Mouse (Mus musculus) adrenal gland, postnatal 25 days (tissue): Measurements from ENCODE around the gene Plet1. TPM values are rescaled to one million over a fixed set of nuclear protein-coding genes. Genes with fewer than 3 reads are reported as not detected.

Experiments used
- DNase-seq: peaks from one replicate; pipeline ENCODE4 v3.0.0; 2021; ENCODE audit warnings: mixed read lengths
- long read RNA-seq: library from polyadenylated mRNA; stranded (forward); transcript quantifications from one replicate; pipeline ENCODE4 v2.0.0, GENCODE M21; 2021
- total RNA-seq: library from RNA; stranded (reverse); gene quantifications from 2 replicates; pipeline ENCODE4 v1.2.3, GENCODE M21; 2021

Gene Plet1
- total RNA-seq: 0.18 TPM in 1 of 2 replicates, not detected in the other
- long read RNA-seq, partial matches to known transcripts: 1 of 3 reads
- long read RNA-seq, other reads (novel, unspliced or antisense): 1 of 3 reads

DNA sequence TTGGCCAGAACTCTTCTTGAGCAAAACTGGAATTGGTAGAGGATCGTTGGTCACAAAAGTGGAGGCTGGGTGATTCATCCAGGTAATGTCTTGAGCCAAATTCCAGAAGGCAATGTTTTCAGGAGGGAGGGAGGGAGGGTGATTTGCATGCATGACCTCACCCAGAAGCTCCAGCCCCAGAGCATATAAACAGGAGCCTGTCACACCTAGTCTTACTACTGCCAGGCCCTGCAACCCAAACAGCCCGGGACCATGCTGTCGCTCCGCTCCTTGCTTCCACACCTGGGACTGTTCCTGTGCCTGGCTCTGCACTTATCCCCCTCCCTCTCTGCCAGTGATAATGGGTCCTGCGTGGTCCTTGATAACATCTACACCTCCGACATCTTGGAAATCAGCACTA lies at the start of gene Plet1:
TSS of gene Plet1 (plus strand) at position 215 of the 400 bp plus-strand sequence.
- no peak for DNase-seq

DNA sequence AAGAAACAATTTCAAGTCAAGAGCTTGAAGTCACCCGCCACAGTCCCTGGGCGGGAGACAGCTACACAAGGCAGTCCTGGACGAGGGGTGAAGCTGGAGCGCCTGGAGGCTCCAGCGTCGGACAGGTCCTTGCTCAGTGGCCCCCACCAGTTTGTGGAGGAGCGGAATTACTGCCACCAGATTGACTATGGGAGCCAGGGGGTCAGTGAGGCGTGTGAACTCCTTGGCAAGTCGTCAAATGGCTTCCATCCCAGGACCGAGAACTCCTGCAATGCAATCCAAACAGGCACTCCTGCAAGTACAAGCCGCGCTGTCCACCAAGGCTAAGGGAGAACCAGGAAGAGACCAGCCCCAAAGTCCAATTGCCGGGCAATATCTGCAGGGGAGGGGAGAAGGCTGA lies 45.3 kb upstream of the Plet1 start:
- peak; percentile 44 for DNase-seq

DNA sequence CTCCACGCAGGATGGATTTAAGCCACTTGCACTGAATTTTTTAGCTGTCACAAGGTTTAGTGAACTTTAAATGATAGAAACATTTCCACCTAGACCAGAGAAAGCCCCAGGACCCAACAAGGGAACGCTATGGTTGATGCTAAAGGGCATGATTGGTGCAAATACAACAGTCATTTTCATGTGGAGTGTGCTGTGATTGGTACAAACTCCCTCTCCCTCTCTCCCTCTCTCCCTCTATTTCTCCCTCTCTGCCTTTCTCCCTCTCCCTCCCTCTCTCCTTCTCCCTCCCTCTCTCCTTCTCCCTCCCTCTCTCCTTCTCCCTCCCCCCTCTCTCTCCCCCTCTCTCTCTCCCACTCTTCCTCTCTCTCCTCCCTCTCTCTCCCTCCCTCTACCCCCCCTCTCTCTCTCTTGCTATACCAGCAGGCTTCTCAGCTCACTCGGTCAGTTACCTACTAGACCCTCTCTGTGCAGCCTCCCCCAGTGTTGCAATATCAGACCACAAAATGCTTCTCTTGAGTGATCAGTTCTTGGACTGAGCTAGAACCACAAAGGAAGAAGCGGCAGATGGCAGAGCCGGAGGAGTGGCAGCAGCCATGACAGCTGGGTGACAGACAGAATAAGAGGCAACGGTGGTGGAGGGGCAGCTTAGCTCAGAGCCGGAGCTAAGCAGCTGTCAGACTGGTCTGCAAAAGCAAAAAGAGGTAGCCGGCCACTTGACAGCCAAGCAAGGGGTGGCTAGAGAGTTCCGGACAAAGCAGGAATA lies 42.7 kb upstream of the Plet1 start:
- no peak for DNase-seq

DNA sequence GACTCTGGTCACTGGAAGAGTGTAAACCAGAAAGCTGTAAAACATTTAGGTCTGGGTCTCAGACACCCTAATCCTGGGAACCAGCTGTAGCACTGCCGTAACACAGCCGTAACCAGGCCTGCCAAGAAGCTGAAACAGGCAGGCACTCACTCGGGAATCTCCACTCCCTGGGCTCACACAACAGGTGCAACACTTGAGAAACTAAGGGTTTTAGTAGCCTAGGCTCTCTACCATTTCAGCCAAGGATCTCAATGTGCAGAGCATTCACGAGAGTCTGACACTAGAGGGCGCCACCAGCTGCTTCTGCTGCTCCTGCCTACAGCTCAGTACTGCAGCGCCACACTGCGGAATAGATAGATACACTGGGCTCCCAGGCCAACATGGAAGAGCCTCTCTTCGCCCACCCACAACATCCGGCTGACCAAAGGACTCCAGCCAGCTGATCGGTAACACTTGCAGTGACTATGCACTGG lies 42.0 kb upstream of the Plet1 start:
- DNase-seq: peak; percentile 87

DNA sequence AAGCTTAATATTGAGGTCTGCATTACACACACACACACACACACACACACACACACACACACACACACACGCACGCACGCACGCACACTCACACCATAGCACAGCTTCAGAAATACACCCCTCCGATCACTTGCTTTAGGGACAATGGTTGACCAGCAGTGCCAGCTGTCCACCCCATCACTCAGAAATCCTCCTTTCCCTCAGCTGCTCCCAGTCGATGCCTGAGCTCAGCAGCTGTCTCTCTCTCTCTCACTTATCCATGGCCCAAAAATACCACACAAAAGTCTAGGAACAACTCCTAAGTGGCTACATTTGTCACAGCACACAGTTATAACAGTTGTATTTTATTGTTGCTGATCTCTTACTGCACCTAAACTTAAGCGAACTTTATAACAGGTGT lies 36.7 kb upstream of the Plet1 start:
- DNase-seq: no peak

DNA sequence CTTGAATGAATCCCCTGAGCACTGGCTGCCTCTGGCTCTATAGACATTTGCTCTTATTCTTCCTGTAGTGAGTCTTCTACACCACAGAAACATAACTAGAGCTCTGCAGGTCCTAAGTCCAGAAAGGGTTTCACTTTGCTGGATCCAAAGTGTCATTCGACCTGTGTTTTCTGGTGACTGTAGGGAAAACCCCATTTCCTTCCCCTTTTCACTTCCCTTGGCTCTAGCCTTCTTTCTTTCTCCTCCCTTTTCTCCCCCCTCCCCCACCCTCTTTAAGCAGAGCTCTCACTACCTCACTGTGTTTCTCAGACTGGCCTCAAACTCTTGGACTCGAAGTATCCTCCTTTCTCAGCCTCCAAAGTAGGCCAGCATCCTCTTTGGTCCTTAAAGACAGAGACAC lies 34.8 kb upstream of the Plet1 start:
- DNase-seq: no peak

DNA sequence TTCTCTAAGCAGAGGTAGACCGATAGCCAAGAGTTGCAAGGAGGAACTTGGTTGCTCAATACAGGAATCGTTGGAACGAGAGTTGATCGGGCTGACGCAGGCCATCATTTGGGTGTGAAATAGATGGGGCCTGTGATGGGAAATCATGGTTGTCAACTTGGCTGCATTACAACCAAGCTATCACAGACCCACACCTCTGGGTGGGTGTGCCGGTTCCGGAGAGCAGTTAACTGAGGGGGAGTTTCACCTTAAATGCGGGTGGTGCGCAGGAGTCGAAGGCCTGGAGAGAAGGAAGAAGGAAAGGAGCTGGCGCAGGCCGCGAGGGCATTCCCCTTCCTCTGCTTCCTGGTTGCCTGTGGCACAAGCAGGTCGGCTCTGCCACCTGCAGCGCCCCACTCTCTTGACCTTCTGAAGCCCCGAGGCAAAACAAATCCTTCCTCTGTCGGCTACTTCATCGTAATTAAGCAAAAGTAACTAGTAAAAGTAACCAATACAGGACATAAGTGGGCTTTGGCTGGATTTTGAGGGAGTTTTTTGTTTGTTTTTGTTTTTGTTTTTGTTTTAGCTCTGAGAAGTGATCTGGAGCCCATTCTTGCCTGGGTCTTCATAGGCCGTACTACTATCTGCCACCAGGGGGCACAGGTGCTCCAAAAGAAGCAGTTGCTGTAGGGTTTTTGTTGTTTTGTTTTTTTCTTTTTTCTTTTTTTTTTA lies 31.7 kb upstream of the Plet1 start:
- DNase-seq: peak; percentile 79

DNA sequence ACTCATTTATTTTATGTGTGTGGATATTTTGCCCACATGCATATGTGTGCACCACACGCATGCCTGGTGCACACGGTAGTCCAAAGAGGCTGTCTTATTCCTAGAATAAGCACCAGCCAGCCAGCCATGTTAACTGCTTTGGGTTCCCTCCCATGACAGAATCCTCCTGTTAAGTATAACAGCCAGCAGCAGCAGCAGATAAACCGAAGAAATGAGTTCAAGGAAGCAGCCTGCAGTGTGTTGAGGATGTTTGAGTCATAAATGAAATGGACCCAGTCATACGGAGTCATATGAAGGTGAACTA lies 31.2 kb upstream of the Plet1 start:
- no peak for DNase-seq

DNA sequence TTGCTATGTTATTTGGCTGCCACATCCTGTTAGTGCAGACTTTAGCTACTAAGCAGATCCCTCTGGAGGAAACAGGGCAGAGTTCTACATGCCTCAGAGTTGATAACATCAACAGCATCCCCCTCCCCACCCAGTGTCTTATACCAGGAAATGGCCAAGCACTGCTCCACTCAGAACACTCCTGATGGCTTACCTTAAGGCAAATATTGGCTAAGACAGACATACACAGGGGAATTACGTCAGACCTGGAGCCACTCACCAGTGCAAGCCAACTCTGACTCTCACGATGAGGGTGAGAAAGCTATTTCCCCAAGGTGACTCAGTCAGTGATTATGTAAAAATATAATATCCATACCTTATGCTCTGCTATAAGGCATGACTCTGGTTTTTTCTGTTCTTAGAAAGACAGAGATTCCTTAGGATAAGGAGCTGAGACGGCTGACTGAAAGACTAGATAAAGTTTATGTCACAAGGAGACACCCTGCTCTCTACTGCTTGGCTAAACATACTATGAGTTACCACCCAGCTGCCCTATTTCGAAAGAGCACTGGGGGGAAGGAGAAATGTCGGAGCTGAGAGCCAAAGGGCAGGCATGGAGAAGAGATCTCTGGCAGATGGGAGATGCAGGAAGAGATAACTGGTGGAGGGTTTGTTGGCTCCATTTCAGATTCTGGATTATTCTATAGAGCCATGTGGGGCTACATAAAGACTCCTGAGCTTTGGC lies 23.8 kb upstream of the Plet1 start:
- DNase-seq: no peak

DNA sequence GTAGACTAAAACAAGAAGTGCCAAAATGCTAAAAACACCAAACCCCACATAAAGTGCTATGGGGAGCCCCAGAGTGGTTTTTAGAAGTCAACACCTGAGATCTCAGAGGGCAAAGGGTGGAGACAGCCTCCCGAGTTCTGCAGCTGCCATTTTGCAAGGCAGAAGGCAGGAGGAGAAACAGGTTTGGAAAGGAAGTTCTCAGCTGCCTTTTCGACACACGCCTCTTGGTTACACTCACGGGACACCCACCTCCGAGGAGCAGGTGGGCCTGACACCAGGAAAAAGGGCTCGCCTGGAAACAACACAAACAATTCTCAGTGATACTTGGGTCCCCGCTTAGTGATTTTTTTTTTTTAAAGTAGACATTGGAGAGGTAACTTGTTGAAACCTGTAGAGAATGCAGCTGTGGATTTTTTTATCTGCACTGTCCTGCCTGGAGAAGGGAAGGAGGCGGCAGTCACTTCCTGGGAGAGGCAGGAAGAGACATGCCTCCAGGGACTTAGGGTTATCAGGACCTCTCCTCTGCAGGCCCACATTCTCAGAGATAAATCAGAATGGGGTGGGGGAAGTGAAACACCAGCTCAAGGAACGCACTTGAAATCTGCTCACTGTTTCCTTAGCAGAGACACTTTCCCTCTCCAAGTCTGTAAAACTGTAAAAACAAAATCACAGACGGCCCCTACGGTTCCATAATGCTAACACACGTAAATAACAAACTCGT lies 23.0 kb upstream of the Plet1 start:
- no peak for DNase-seq

DNA sequence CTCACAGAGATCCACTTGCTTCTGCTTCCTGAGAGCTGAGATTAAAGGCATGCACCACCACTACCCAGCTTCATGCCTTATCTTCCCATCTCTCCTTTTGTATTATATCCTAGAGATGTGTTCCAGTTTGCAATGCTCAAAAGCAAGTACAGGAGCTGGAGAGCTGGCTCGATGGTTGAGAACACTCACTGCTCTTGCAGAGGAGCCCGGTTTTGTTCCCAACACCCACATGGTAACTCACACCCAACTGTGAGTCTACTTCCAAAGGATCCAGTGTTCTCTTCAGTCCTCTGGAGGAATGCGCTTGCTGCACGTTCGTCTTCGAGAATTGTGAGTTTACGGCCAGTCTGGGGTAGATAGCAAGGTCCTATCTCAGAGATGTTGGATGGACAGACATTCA lies 19.0 kb upstream of the Plet1 start:
- DNase-seq: no peak

DNA sequence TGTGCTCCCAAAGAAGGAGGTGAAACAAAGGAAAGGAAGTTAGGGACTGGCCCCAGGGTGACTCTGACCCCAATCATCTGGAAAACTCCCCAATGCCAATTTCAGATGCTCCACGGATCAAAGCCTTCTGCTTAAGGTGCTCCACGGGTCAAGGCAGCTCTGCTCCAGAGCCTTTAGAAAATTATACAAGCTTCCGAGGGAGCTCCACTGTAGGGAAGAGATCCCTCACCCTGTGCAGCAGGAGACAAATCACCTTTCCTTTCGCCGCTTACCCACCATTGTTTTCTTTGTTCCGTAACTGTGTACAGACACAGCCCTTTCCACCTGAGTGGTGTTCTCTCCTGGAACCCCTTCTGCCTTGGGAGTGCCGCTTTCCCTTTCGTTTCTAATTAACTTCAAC lies 18.6 kb upstream of the Plet1 start:
- no peak for DNase-seq

DNA sequence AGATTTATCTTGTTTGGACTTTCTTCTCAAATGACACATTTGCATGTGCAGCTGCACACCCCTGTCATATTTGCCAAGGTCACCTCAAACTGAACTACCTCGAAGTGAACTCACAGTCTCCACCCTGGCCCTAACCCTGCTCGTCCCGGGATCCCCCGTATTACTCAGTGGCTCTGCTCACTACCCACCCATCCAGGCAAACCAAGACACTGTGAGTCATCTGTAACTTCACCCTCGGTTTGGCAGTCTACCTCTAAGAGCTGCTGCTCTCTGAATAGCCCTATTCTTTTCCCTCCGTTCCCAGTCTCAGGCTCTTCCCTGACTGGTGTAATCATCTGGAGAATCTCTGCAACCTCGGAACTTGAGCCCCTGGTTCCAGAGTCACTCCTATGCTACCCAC lies 17.7 kb upstream of the Plet1 start:
- no peak for DNase-seq

DNA sequence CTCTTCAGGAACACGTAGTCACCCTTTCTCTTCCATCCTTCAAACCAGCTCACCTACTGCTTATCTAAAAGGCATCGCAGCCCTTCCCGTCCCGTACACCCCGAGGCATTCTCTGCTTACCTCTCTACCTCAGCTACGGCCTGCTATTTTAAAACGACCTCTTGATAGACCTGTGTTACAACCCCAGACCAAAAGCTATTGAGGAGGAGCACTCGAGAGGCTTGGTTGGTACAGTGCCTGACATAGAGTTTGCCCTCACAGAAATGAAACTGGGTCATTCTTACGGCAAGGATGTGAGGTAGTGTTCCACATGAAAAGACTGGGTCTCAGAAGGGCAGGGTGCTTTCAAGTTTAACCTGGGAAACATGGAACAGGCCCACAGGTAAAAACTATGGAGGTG lies 17.1 kb upstream of the Plet1 start:
- no peak for DNase-seq

DNA sequence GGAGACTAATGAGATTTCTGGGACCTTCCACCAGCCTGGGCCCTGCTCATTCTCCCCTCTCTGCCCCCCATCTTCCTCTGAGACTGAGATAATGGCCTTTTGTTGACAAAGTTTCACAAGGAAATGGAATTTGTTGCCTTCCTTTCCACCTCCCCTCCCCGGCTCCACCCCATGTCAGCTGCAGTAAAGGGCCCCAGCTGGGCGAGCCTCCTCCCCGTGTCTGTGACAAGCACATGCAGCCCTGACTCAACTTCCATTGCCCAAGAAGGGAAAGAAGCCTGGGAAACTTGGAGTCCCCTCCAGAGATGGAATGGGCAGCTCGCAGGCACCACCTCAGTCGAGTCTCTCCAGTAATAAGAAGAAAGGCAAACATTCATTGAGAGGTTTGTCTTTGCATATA lies 15.5 kb upstream of the Plet1 start:
- no peak for DNase-seq

DNA sequence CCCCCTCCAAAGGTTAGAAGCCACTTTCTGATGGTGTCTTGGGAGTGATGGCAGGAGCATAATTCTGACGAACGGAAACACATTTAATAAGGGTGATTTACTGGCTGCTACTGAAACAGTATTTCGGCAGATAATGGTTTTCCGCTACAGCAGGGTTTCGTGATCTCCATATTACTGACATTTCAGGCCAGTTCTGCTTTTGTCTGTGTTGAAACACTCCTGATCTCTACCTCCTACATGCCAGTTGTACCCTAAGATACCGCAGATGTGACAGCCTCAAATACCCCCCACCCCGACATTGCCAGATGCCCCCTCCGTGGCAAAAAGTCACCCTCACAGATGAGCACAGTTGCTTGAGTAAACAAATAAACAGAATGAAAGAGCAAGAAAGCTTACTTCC lies 14.8 kb upstream of the Plet1 start:
- no peak for DNase-seq

DNA sequence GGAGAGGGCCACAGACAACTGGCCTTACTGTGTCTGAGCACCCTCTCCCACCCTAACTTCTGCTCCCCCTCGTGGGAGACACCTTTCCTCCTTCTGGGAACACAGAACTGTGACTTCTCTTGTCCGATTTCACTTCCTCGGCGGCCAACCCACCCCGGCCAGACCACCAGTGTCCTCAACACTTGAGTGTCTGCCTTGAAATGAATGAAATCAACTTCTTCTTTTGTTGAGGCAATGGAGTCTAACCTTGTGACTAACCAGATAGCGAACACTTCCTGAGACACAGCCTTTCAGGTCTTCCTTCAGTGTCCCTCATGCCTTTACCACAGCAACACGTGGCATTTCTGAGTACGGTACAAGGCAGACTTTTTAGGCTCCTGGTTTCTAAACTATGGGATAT lies 11.6 kb upstream of the Plet1 start:
- no peak for DNase-seq

DNA sequence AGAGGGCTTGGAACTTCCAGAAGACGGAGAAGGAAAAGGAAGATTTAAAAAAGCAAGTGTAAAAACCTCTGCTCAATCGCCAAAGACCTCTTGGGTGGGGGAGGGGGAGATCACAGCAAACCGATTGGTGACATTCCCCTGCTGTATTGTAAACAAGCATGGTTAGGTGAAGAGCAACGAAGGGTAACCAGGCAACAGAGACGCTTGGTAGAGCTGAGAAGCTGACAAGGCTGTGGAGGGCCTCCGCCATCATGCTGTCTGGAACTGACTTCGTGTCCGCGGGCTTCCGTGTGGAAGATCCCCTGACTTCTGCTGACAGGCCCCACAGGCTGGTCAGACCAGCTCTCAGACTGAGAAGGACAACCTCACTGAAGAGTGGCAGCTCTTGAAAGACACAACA lies 8.8 kb upstream of the Plet1 start:
- no peak for DNase-seq

DNA sequence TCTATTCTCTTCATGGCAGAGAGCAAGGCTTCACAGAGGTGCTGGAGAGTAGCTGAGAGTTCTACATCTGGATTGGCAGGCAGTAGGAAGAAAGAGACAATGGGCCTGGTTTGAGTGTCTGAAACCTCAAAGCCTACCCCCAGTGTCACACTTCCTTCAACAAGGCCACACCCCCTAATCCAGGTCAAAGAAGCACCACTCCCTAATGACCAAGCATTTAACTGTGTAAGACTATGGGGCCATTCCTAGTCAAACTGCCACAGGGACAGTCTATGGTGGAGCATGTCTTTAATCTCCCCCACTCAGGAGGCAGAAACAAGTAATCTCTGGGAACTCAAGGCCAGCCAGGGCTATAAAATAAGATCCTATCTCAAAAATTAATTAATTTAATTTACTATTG lies 3.5 kb upstream of the Plet1 start:
- no peak for DNase-seq

DNA sequence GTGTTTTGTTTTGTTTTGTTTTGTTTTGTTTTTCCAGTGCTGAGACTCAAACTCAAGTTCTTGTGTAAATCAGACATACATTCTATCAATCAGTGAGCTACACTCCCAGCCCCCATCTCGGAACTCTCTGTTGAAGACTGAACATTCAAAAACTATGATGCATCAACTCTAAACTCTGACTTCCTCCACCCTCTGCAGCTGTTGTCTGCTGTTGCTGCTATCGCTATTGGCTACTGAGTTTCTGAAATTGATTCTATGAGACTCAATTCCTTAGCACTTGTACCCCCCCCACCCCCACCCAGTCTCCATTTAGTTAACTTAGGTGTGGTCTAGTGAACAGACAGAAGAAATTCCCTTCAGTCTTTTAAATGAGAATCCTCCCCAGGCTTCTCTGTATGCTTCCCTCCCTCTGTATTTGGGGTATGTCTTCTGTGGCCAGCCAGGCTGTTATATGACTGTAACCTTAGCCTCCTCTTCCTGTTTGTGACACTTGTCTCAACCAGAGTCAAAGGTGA lies 2.7 kb upstream of the Plet1 start:
- no peak for DNase-seq

DNA sequence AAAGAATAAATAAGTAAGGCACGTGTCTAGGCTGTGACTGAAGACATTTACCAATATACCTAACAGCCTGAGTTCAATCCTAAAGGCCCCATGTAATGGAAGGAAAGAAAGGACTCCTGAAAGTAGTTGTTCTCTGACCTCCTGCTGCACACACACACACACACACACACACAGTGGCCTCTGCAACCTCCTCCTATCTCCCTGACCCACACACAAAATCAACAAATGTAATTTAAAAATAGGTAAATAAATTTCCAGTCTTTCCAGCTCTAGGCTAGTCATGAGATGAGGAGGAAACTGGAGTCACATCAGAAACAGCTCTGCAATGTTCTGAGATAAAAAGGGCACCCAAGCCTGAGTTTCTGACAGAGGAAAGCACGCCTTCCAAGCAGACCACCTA lies 548 bp upstream of the Plet1 start:
- DNase-seq: no peak

DNA sequence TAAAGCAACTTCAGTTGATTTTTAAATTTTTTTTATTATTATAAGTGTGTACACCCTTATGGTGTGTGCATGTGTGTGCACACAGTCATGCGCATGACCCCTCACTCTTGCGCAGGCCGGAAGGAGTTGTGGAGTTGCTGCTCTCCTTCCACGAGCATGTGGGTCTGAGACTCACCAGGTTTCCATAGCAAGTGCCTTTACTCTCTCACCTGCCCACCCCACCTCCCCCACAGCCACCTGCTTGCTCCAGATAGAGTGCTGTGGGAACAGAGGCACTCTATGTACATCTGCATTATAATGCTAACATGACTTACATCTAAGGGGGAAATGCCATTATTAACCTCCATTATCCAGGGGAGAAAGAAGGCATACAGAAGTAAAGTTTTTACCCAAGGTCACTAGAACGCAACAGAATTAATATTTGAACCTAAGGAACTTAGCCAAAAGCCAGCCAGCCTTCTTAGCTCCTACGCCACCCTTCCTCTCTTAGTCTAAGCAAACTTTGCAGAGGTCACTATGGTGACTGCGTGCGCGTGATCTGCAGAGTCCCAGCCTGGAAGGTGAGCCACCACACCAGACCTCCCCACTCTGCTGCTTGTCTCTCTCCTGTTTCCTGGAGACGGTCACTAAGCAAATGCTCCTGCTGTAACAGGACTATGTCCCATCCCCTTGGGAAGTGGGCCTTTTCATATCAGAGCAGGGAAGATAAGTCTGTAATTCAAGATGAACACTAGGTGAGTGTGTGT lies 1.3 kb downstream of the Plet1 start:
- no peak for DNase-seq
